ENCODE assay signal across 20 mouse cellular contexts in genomic region chr4:5494072-5495000, GRCm38 (mm10).
DNase-seq lines count a peak whose midpoint lies in the region; ATAC-seq lines count a peak whose summit lies in the region.
"Had no signal": no experiment of that assay in that cellular context is flagged by ENCODE, and none has a peak within 500 bp of the region (broad histone marks: within the 10 kb centered on the region; RNA-seq: fewer than 3 reads in every experiment).

No protein-coding gene starts in this region.

- H3K9ac ChIP-seq in stomach, embryonic 14.5 days (replicated peaks; ENCODE audit: low read depth, low read length), result no peak overlapping the region
- H3K9ac ChIP-seq: forebrain, embryonic 15.5 days; liver, embryonic 13.5 days; midbrain, embryonic 15.5 days had no signal

- H3K27ac ChIP-seq in stomach, embryonic 14.5 days (ENCODE audit: low read length), result no peak overlapping the region
- no peak overlapping the region for H3K27ac ChIP-seq in hindbrain, embryonic 10.5 days
- H3K27ac ChIP-seq: forebrain, embryonic 15.5 days; liver, embryonic 13.5 days; midbrain, embryonic 15.5 days had no signal

- no peaks in the 10 kb centered on the region for H3K27me3 ChIP-seq in stomach, embryonic 14.5 days (ENCODE audit: control insufficient read depth, insufficient read depth, low read length)
- no peaks in the 10 kb centered on the region for H3K27me3 ChIP-seq in hindbrain, embryonic 10.5 days (ENCODE audit: insufficient read depth, poor library complexity, severe bottlenecking)
- H3K27me3 ChIP-seq: CH12.LX; forebrain, embryonic 15.5 days; liver, embryonic 13.5 days; megakaryocyte, embryonic 14.5 days; midbrain, embryonic 15.5 days had no signal

- peak; percentile 67; the same call in 1 of the 2 replicates for ATAC-seq in stomach, embryonic 14.5 days (ENCODE audit: insufficient number of reproducible peaks, insufficient read depth, low FRiP score, low read depth)
- ATAC-seq: forebrain, embryonic 15.5 days; midbrain, embryonic 15.5 days had no signal

- no peak overlapping the region for H3K4me3 ChIP-seq in stomach, embryonic 14.5 days (ENCODE audit: low read depth, low read length)
- no peak overlapping the region for H3K4me3 ChIP-seq in hindbrain, embryonic 10.5 days
- H3K4me3 ChIP-seq: forebrain, embryonic 15.5 days; liver, embryonic 13.5 days; megakaryocyte, embryonic 14.5 days; midbrain, embryonic 15.5 days had no signal

- H3K9me3 ChIP-seq in stomach, embryonic 14.5 days (ENCODE audit: control insufficient read depth, low read depth, low read length), result no peaks in the 10 kb centered on the region
- H3K9me3 ChIP-seq in hindbrain, embryonic 10.5 days, result no peaks in the 10 kb centered on the region
- H3K9me3 ChIP-seq: forebrain, embryonic 15.5 days; liver, embryonic 13.5 days; midbrain, embryonic 15.5 days had no signal

- H3K36me3 ChIP-seq in stomach, embryonic 14.5 days (ENCODE audit: control insufficient read depth, insufficient read depth, low read length), result no peaks in the 10 kb centered on the region
- no peaks in the 10 kb centered on the region for H3K36me3 ChIP-seq in hindbrain, embryonic 10.5 days
- H3K36me3 ChIP-seq: forebrain, embryonic 15.5 days; liver, embryonic 13.5 days; midbrain, embryonic 15.5 days had no signal

- DNase-seq in kidney, postnatal 14 days, result peak; percentile 11
- no peak for DNase-seq in kidney, postnatal 25 days
- DNase-seq in adipocyte (ENCODE audit: low spot score), result peak; percentile 2
- peak; percentile 24 for DNase-seq in fibroblast of lung, adult 2 months (ENCODE audit: low read depth)
- no peak for DNase-seq in B cell, adult 2 months
- no peak for DNase-seq in urinary bladder, postnatal 36 days (ENCODE audit: low spot score in 2 of 2)
- no peak for DNase-seq in hindbrain, embryonic 10.5 days (ENCODE audit: low spot score)
- DNase-seq: adrenal gland, postnatal 14 days; cerebellum, adult 11-12 months; heart, adult 11 months; left cerebral cortex, postnatal 4 days; liver, embryonic 13.5 days; lung, postnatal 14 days; retina, postnatal 1 day; thymus, postnatal 25 days had no signal

- WGBS in stomach, embryonic 14.5 days, result 43% methylated on average over 1 of the region's 1 CpGs
- WGBS in hindbrain, embryonic 10.5 days, result 67% methylated on average over 1 of the region's 1 CpGs

- no peak overlapping the region for H3K4me2 ChIP-seq in stomach, embryonic 14.5 days (replicated peaks; ENCODE audit: low read depth, low read length)
- H3K4me2 ChIP-seq: forebrain, embryonic 15.5 days; liver, embryonic 13.5 days; midbrain, embryonic 15.5 days had no signal

- 0 out of 2 replicates have a peak, but pooled peaks cover 2% of the 10 kb centered on the region for H3K4me1 ChIP-seq in stomach, embryonic 14.5 days (ENCODE audit: control insufficient read depth, insufficient read depth, low read length)
- H3K4me1 ChIP-seq in hindbrain, embryonic 10.5 days (replicated peaks), result no peaks in the 10 kb centered on the region
- H3K4me1 ChIP-seq: forebrain, embryonic 15.5 days; liver, embryonic 13.5 days; megakaryocyte, embryonic 14.5 days; midbrain, embryonic 15.5 days had no signal

Comparison
In these comparisons a context has a peak if more than half of its experiments do, and no peak if none do; other contexts are left out.
1. DNase-seq: peak in kidney, postnatal 14 days (single experiment), adipocyte (single experiment) and fibroblast of lung, adult 2 months (single experiment); none in kidney, postnatal 25 days (0 of 2), B cell, adult 2 months (0 of 2), urinary bladder, postnatal 36 days (0 of 2) and hindbrain, embryonic 10.5 days (single experiment).